Mouse (Mus musculus) hindbrain, embryonic 14.5 days (tissue): ENCODE results near the gene Cmtm6. TPM values are rescaled to one million over a fixed set of nuclear protein-coding genes. Genes with fewer than 3 reads are reported as not detected.

ENCODE experiments used
- ATAC-seq: fragments of 200-750 bp; cut with Nextera tagmentation; 2 replicates; pipeline ENCODE4 v1.8.0; 2017; ENCODE audit warnings: moderate number of reproducible peaks, mild to moderate bottlenecking, moderate TSS enrichment, moderate library complexity; ENCODE audit not compliant: low FRiP score
- DNase-seq: peaks from one replicate; pipeline ENCODE4 v3.0.0-alpha.2; 2015; ENCODE audit warnings: low spot score
- H3K27ac ChIP-seq: fragments of 300-500 bp; sonication (generic); 2 replicates; pipeline ENCODE4 v1.5.1; 2014; ENCODE audit warnings: mild to moderate bottlenecking, moderate library complexity
- H3K27me3 ChIP-seq: fragments of 300-500 bp; sonication (generic); 2 replicates; pipeline ENCODE4 v1.6.1; 2014; ENCODE audit warnings: mild to moderate bottlenecking, low read length, mixed read lengths; ENCODE audit not compliant: control insufficient read depth, insufficient read depth
- H3K36me3 ChIP-seq: fragments of 300-500 bp; sonication (generic); replicated peaks from 2 replicates; pipeline ENCODE4 v1.6.1; 2014; ENCODE audit not compliant: control insufficient read depth, insufficient read depth
- H3K4me1 ChIP-seq: fragments of 300-500 bp; sonication (generic); replicated peaks from 2 replicates; pipeline ENCODE4 v1.6.1; 2014; ENCODE audit warnings: antibody characterized with exemption, low read length, mixed read lengths; ENCODE audit not compliant: control insufficient read depth, insufficient read depth
- H3K4me2 ChIP-seq: fragments of 300-500 bp; sonication (generic); replicated peaks from 2 replicates; pipeline ENCODE4 v1.6.1; 2014; ENCODE audit warnings: mild to moderate bottlenecking, moderate library complexity
- H3K4me3 ChIP-seq: fragments of 300-500 bp; sonication (generic); replicated peaks from 2 replicates; pipeline ENCODE4 v1.5.1; 2014; ENCODE audit warnings: mild to moderate bottlenecking, low read length
- H3K9ac ChIP-seq: fragments of 300-500 bp; sonication (generic); 2 replicates; pipeline ENCODE4 v1.6.1; 2014
- H3K9me3 ChIP-seq: fragments of 300-500 bp; sonication (generic); 2 replicates; pipeline ENCODE4 v1.6.1; 2016; ENCODE audit warnings: low read length; ENCODE audit not compliant: control insufficient read depth
- WGBS: fragments of 180-500 bp; shearing (Covaris S2); extraction: QIAGEN DNeasy Blood & Tissue Kit; methylation state at CpG from one replicate; pipeline ENCODE4 v1.1.7; 2014; 5-methylcytosine and 5-hydroxymethylcytosine counted together
- polyA plus RNA-seq: library from polyadenylated mRNA; unstranded; fragments of >200 nt; fragmentation: Nextera tagmentation; extraction: Ambion mirVana; gene quantifications from 2 replicates; pipeline ENCODE4 v1.2.1, GENCODE M21; 2014

Cmtm6 gene
- polyA plus RNA-seq, 1 experiment from 2014 or later: 21.2 TPM

GRCm38 (mm10) chr9:114697072-114697471, 33.8 kb upstream of the Cmtm6 start:
- DNase-seq: no peak
- no peak overlapping the region for H3K4me2 ChIP-seq
- no peaks in the 10 kb centered on the region for H3K27me3 ChIP-seq
- H3K9me3 ChIP-seq: no peaks in the 10 kb centered on the region
- no peak overlapping the region for H3K27ac ChIP-seq
- peaks cover 43% of the 10 kb centered on the region for H3K36me3 ChIP-seq
- ATAC-seq: no peak
- H3K4me1 ChIP-seq: no peaks in the 10 kb centered on the region; the same call in 1 of the 2 replicates
- H3K9ac ChIP-seq: no peak overlapping the region
- no peak overlapping the region for H3K4me3 ChIP-seq
- 92% methylated on average over 4 of the region's 4 CpGs for WGBS

DNA sequence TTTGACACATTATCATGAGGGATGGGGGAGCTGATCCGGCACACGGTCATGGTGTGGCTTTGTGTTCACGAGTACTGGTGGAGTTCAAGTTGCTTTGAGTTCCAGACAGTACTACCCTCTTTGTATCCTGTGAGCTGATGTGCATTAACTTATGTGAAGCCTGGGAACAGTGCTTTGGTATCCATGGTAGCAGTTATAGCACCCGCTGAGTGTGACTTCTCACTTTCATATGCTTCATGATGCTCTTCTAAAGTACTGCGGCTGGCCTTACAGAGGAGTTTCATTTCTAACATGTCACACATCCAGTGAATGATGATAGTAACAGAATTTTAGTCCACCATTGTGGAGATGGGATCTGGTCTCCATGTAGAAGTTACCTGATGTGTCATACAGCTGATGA, 33.0 kb upstream of the Cmtm6 start:
- Histone ChIP-seq H3K9me3 (no peaks in the 10 kb centered on the region), H3K4me3 (no peak overlapping the region), H3K4me1 (no peaks in the 10 kb centered on the region; the same call in 1 of the 2 replicates), H3K9ac (no peak overlapping the region), H3K27ac (no peak overlapping the region), H3K4me2 (no peak overlapping the region), H3K36me3 (peaks cover 35% of the 10 kb centered on the region), H3K27me3 (no peaks in the 10 kb centered on the region)
- DNase-seq (no peak), ATAC-seq (no peak)
- 84% methylated on average over 5 of the region's 5 CpGs for whole genome bisulfite sequencing

DNA sequence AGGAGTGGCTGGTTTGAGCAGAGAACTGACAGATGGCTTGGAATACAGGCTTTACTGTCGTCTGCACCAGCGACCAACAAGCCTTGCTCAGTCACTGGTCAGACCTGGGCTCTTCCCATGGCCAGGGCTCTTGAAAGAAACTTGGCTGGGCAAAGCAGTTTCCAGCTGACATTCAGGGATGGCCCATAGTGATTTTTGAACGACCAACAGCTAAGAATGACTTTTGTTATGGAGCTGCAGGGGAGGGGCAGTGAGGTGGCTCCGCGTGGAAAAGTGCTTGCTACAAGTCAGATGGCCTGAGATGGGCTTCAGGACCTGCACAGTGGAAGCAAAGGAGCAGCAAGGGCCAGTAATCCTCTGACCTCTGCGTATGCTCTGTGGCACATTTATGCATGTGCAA, 31.7 kb upstream of the Cmtm6 start:
- no peak overlapping the region for H3K9ac ChIP-seq
- H3K27me3 ChIP-seq: no peaks in the 10 kb centered on the region
- DNase-seq (no peak), ATAC-seq (no peak)
- H3K4me2 ChIP-seq: no peak overlapping the region
- no peaks in the 10 kb centered on the region; the same call in 1 of the 2 replicates for H3K4me1 ChIP-seq
- H3K4me3 ChIP-seq: no peak overlapping the region
- peaks cover 24% of the 10 kb centered on the region for H3K36me3 ChIP-seq
- no peaks in the 10 kb centered on the region for H3K9me3 ChIP-seq
- WGBS: 68% methylated on average over 6 of the region's 6 CpGs
- H3K27ac ChIP-seq: no peak overlapping the region

DNA sequence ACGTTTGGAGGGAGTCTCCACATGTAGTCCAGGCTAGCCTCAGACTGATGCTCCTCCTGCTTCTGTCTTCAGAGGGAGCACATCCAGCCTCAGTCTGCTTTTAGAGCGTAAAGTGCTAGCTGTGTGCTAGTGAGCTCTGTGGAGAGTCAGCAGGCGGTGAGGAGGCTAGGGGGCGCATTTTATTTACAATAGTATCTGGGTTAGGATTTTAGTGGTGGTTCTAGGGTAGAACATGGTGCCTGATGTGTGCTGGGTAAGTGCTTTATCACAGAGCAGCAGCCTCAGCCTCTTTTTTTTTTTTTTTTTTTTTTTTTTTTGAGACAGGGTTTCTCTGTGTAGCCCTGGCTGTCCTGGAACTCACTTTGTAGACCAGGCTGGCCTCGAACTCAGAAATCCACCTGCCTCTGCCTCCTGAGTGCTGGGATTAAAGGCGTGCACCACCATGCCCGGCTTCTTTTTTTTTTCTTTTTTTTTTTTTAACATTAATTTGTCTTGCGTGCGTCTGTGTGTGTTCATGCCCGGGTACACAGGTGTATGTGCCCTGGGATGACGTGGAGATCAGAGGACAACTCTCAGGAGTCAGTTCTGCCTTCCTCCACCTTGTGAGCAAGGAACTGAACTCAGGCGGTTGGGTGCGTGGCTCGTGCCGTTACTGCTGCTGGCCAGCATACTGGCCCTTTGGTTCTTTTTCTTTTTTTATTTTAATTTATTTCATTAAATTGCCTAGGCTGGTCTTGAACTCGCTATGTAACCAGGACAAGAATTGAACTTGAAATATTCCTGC, 30.8 kb upstream of the Cmtm6 start:
- Histone ChIP-seq H3K9ac (no peak overlapping the region), H3K27ac (no peak overlapping the region), H3K36me3 (peaks cover 24% of the 10 kb centered on the region), H3K4me1 (no peaks in the 10 kb centered on the region), H3K9me3 (no peaks in the 10 kb centered on the region), H3K27me3 (no peaks in the 10 kb centered on the region), H3K4me2 (no peak overlapping the region), H3K4me3 (no peak overlapping the region)
- ATAC-seq: no peak
- no peak for DNase-seq
- 94% methylated on average over 14 of the region's 16 CpGs for WGBS

GRCm38 (mm10) chr9:114701031-114701430, 29.9 kb upstream of the Cmtm6 start:
- Histone ChIP-seq H3K4me3 (no peak overlapping the region), H3K4me1 (no peaks in the 10 kb centered on the region), H3K27me3 (no peaks in the 10 kb centered on the region), H3K36me3 (peaks cover 30% of the 10 kb centered on the region), H3K4me2 (no peak overlapping the region), H3K9ac (no peak overlapping the region), H3K9me3 (no peaks in the 10 kb centered on the region), H3K27ac (no peak overlapping the region)
- ATAC-seq (no peak), DNase-seq (no peak)
- 88% methylated on average over 2 of the region's 2 CpGs for WGBS

DNA sequence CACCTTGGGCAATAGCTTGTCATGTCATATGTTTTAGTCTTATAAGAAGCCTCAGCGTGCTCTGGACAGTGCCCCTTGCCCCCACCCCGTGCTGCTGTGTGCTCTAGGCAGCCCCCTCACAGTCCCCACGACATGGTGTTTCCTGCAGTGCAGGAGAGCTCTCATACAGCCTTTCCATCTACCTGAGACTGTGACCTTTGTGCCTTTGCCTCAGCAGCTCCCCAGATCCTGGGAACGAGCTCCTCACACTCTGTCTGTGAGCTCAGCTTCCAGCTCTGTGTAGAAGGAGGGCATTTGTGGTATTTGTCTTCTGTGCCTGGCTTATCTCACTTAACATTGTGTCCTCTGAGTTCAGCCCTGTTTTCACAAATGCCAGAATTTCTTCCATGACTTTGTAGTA, 29.0 kb upstream of the Cmtm6 start:
- 95% methylated on average over 4 of the region's 4 CpGs for WGBS
- H3K27ac ChIP-seq: no peak overlapping the region

DNA sequence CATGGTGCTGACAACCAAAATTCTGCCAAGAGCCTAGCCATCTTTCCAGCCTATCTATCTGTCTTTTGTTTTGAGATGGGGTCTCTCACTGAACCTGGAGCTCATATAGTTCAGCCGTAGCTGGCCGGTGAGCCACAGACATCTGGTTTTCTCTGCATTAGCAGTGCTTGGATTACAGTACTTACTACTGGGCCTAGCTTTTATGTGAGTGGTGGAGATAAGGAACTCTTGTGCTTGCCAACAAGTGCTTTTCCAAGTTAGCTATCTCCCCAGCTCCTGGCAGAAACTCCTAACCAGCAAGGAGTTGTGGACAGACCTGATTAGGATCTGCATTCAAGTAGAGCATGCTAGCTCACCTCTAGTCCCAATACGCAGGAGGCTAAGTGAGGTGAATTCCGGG, 23.1 kb upstream of the Cmtm6 start:
- Histone ChIP-seq H3K4me3 (no peak overlapping the region), H3K4me1 (no peaks in the 10 kb centered on the region), H3K9me3 (no peaks in the 10 kb centered on the region), H3K4me2 (no peak overlapping the region), H3K36me3 (peaks cover 82% of the 10 kb centered on the region), H3K9ac (no peak overlapping the region), H3K27ac (no peak overlapping the region), H3K27me3 (no peaks in the 10 kb centered on the region)
- ATAC-seq: no peak
- no peak for DNase-seq
- WGBS: over 99% methylated on average over 4 of the region's 4 CpGs

More for the DNA sequence above, 29.0 kb upstream of the Cmtm6 start:
- DNase-seq (no peak), ATAC-seq (no peak)
- no peaks in the 10 kb centered on the region for H3K4me1 ChIP-seq
- no peak overlapping the region for H3K4me3 ChIP-seq
- no peak overlapping the region for H3K4me2 ChIP-seq
- H3K9me3 ChIP-seq: no peaks in the 10 kb centered on the region
- no peaks in the 10 kb centered on the region for H3K27me3 ChIP-seq
- H3K36me3 ChIP-seq: peaks cover 36% of the 10 kb centered on the region
- H3K9ac ChIP-seq: no peak overlapping the region

GRCm38 (mm10) chr9:114710345-114710744, 20.6 kb upstream of the Cmtm6 start:
- Histone ChIP-seq H3K4me1 (no peaks in the 10 kb centered on the region), H3K4me3 (no peak overlapping the region), H3K9ac (no peak overlapping the region), H3K36me3 (peaks cover 94% of the 10 kb centered on the region), H3K27me3 (no peaks in the 10 kb centered on the region), H3K9me3 (no peaks in the 10 kb centered on the region), H3K4me2 (no peak overlapping the region), H3K27ac (no peak overlapping the region)
- no peak for ATAC-seq
- no peak for DNase-seq
- 81% methylated on average over 7 of the region's 7 CpGs for WGBS

- Histone ChIP-seq H3K9ac (no peak overlapping the region), H3K4me2 (no peak overlapping the region), H3K9me3 (no peaks in the 10 kb centered on the region), H3K4me3 (no peak overlapping the region), H3K27me3 (no peaks in the 10 kb centered on the region), H3K27ac (no peak overlapping the region), H3K36me3 (peaks cover 98% of the 10 kb centered on the region), H3K4me1 (no peaks in the 10 kb centered on the region)
- DNase-seq (no peak), ATAC-seq (no peak)
- WGBS: 95% methylated on average over 7 of the region's 7 CpGs
Observed at GRCm38 (mm10) chr9:114713481-114713880, 17.4 kb upstream of the Cmtm6 start.
